Mouse (Mus musculus) bone marrow, adult 2 months (tissue): Measurements from ENCODE around the gene Zbtb45.
A peak's percentile ranks its signal among the peaks of the same experiment; 100 is the strongest.

Experiments
- CTCF ChIP-seq: fragments of 200-500 bp; IDR thresholded peaks from 2 replicates; pipeline ENCODE4 v1.5.1; 2011; ENCODE audit warnings: low read length, control low read depth; ENCODE audit not compliant: control insufficient read depth, insufficient read depth
- POLR2A ChIP-seq: fragments of 200-500 bp; IDR thresholded peaks from 2 replicates; pipeline ENCODE4 v1.6.1; 2011; ENCODE audit warnings: low read depth, mild to moderate bottlenecking, control low read depth, low read length, borderline replicate concordance; ENCODE audit not compliant: control insufficient read depth

- TF ChIP-seq CTCF (peak; percentile 90), POLR2A (no peak; the same call in 1 of the 2 replicates)
Measured at GRCm38 (mm10) chr7:13009143-13010004, 460 bp downstream of the Zbtb45 start.
